Mouse (Mus musculus) pancreas, adult 10 weeks (tissue): ENCODE data around the gene Impg2. TPM values are rescaled to one million over a fixed set of nuclear protein-coding genes. Genes with fewer than 3 reads are reported as not detected.

Experiments used
- polyA plus RNA-seq: library from polyadenylated mRNA; stranded (reverse); fragments of 350-450 nt; fragmentation: Illumina TruSeq; extraction: RNeasy Lipid Tissue Mini Kit (QIAGEN cat#74804); gene quantifications from one replicate; pipeline ENCODE4 v1.2.3, GENCODE M21; 2015; ENCODE audit warnings: low read depth, low replicate concordance; ENCODE audit not compliant: insufficient read depth

Impg2 gene
- polyA plus RNA-seq: not detected

DNA sequence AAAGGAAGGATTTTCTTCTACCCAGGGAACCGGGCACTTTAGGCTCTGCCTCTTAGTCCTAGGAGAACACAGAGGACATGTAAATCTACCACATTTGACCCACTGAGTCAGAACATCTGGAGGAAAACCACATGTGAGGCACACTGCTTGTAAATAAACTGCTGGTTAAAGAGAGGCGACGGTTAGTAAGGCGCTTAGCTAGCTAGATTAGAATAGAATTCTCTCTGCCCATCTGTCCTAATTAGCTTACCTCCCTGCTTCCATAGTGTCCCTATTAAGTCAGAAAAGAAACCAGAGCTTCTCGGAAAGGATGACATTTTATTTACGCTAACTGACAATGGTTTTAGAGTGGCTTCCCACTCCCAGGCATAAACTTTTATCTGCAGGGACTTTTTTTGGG is at the start of gene Impg2:
Gene Impg2, plus strand, starts transcription at position 263 of the 400 bp plus-strand sequence.

Other genes with a start within 250 kb of the Impg2 start
- 325 TPM for gene Rpl24, start 238.0 kb upstream of the Impg2 start, polyA plus RNA-seq
- 5.0 TPM for gene Zbtb11, start 230.4 kb upstream of the Impg2 start, polyA plus RNA-seq
- 29.1 TPM for gene Pcnp, start 174.6 kb upstream of the Impg2 start, polyA plus RNA-seq
- gene Trmt10c, start 166.5 kb upstream of the Impg2 start, polyA plus RNA-seq: 1.9 TPM
- gene Senp7, start 156.0 kb upstream of the Impg2 start, polyA plus RNA-seq: 6.4 TPM